Mouse (Mus musculus): ENCODE results near the gene Rxrb. TPM values are rescaled to one million over a fixed set of nuclear protein-coding genes. Genes with fewer than 3 reads are reported as not detected.

Gene Rxrb
- total and polyA plus RNA-seq, 2 experiments from 2014 or later = 28.4 to 29.4 TPM

DNA sequence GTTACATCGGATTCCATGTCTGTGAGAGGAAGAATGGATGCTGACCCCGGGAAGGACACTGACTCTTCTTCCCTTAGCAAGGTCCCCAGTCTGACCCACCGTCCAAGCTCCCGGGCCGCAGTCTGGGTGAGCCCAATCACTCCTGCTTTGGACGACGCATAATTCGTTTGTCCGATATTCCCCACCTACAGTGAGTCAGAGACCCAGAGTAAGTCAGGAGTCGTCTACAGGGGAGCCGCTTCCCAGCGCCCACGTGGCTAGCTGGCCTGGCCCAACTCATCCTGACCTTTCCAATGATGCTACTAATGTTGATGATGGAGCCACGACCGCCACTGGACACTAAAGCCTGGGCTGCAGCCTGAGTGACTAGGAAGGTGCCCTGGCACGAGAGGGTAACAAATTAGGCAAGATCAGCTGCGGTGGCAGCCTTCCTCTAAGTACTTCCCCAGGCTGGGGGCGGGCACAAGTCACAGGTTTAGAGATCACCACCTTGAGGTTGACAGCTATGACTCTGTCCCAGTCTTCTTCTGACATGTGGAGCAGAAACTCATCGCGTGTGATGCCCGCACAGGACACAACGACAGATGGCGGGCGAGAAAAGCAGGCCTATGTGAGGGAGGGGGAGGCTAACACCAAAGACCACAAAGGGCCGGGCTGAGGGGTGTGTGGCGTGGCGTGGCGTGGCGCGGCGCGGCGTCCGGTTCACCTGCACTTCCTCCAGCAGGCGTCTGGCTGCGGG is 4.5 kb upstream of the Rxrb start:
- Histone ChIP-seq H3K27ac (ENCODE audit: low read depth) (peak overlapping the region; percentile 69), H3K27me3 (ENCODE audit: control insufficient read depth, insufficient read depth, low read length) (no peaks in the 10 kb centered on the region), H3K9me3 (replicated peaks; ENCODE audit: control insufficient read depth, low read length) (no peaks in the 10 kb centered on the region), H3K9ac (replicated peaks; ENCODE audit: low read depth, low read length) (peak overlapping the region; percentile 66), H3K4me2 (ENCODE audit: low read depth, low read length) (peak overlapping the region; percentile 94), H3K4me3 (ENCODE audit: low read depth, low read length) (peak overlapping the region; percentile 67), H3K36me3 (replicated peaks; ENCODE audit: control insufficient read depth, insufficient read depth, low read length) (peaks cover 24% of the 10 kb centered on the region), H3K4me1 (ENCODE audit: control insufficient read depth, insufficient read depth) (peaks cover 35% of the 10 kb centered on the region)
- no peak for DNase-seq (ENCODE audit: low spot score)
- TF ChIP-seq CTCF (IDR thresholded peaks at IDR 0.05; ENCODE audit: low read depth) (no peak), EP300 (IDR thresholded peaks at IDR 0.05; ENCODE audit: low read depth) (no peak)
- WGBS = 14% methylated on average over 36 of the region's 36 CpGs
- ATAC-seq (ENCODE audit: insufficient read depth, low read depth) = no peak

DNA sequence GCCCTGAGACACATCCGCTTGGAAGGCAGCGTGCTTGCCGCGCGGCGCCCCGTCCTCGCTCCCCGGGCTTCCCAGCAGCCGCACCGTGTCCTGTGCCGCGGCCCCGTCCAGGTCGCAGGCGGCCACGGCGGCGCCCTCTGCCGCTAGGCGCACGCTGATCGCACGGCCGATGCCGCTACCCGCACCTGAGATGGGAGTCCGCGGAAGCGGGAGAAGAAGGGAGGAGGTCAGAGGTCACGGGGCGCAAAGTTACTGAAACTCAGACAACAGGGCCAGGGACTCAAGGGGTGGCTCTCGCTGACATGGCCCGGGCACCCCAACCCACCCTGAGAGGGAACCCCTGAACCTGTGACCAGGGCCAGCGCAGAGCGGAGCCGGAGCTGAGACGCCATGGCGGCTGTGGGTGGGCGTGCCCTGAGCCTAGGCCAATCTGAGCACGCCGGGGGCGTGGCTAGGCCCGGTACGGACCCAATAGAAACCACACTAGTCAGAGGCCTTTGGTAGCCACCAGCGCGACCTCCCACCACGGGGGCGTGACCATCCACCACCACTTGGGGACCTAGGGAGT is 3.9 kb upstream of the Rxrb start, which contains the start of gene H2-Ke6:
H2-Ke6 (minus strand) TSS at position 405 of the 568 bp plus-strand sequence.
- no peaks in the 10 kb centered on the region for H3K27me3 ChIP-seq (ENCODE audit: control insufficient read depth, insufficient read depth, low read length)
- WGBS = under 1% methylated on average over 49 of the region's 49 CpGs
- peaks cover 19% of the 10 kb centered on the region for H3K36me3 ChIP-seq (replicated peaks; ENCODE audit: control insufficient read depth, insufficient read depth, low read length)
- H3K27ac ChIP-seq (ENCODE audit: low read depth) = peak within 1 kb of the TSS; percentile 69
- DNase-seq (ENCODE audit: low spot score) = peak; percentile 87
- H3K4me1 ChIP-seq (ENCODE audit: control insufficient read depth, insufficient read depth) = peaks cover 39% of the 10 kb centered on the region
- peak; percentile 65 for ATAC-seq (ENCODE audit: insufficient read depth, low read depth)
- H3K4me3 ChIP-seq (ENCODE audit: low read depth, low read length) = peak within 1 kb of the TSS; percentile 67
- no peak; the same call in 1 of the 2 replicates for TF ChIP-seq CTCF (IDR thresholded peaks at IDR 0.05; ENCODE audit: low read depth)
- no peak for TF ChIP-seq EP300 (IDR thresholded peaks at IDR 0.05; ENCODE audit: low read depth)
- H3K4me2 ChIP-seq (ENCODE audit: low read depth, low read length) = peak within 1 kb of the TSS; percentile 94
- H3K9ac ChIP-seq (replicated peaks; ENCODE audit: low read depth, low read length) = peak within 1 kb of the TSS; percentile 66
- no peaks in the 10 kb centered on the region for H3K9me3 ChIP-seq (replicated peaks; ENCODE audit: control insufficient read depth, low read length)

DNA sequence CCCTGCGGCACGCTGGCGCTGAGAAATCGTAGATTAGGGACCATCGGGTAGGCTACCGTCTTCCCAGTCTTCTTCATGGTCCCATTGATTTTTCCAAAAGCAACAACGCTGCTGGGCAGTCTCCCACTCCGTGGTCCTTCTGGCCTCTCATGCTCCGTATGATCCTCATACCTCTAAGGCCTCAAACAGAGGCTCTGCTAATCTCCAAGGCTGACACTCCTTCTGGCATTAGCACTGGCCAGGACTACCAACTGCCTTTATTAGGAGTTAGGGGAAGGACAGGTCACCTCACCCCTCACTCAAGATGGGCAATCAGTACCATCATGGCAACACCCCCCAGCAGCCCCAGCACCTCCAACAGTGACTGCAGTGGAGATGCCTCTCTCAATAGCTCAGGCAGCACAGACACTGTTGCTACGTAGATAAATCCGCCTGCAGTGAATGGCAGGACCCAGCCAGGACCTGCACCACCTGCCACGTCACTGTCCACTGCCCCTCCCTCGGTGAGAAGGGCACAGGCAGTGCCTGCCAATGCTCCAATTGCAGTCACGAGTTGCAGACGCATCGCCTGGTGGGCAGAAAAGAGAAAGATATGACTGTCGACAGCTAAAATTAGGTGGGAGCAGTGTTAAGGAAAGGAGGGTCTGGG is 3.0 kb upstream of the Rxrb start:
- no peak overlapping the region for H3K27ac ChIP-seq (ENCODE audit: low read depth)
- no peak overlapping the region for H3K9ac ChIP-seq (replicated peaks; ENCODE audit: low read depth, low read length)
- H3K36me3 ChIP-seq (replicated peaks; ENCODE audit: control insufficient read depth, insufficient read depth, low read length) = peaks cover 17% of the 10 kb centered on the region
- no peaks in the 10 kb centered on the region for H3K27me3 ChIP-seq (ENCODE audit: control insufficient read depth, insufficient read depth, low read length)
- no peak for TF ChIP-seq EP300 (IDR thresholded peaks at IDR 0.05; ENCODE audit: low read depth)
- no peak for TF ChIP-seq CTCF (IDR thresholded peaks at IDR 0.05; ENCODE audit: low read depth)
- H3K4me3 ChIP-seq (ENCODE audit: low read depth, low read length) = no peak overlapping the region
- no peaks in the 10 kb centered on the region for H3K9me3 ChIP-seq (replicated peaks; ENCODE audit: control insufficient read depth, low read length)
- 67% methylated on average over 17 of the region's 17 CpGs for WGBS
- DNase-seq (ENCODE audit: low spot score) = no peak
- ATAC-seq (ENCODE audit: insufficient read depth, low read depth) = no peak
- H3K4me1 ChIP-seq (ENCODE audit: control insufficient read depth, insufficient read depth) = peaks cover 43% of the 10 kb centered on the region
- H3K4me2 ChIP-seq (ENCODE audit: low read depth, low read length) = no peak overlapping the region

DNA sequence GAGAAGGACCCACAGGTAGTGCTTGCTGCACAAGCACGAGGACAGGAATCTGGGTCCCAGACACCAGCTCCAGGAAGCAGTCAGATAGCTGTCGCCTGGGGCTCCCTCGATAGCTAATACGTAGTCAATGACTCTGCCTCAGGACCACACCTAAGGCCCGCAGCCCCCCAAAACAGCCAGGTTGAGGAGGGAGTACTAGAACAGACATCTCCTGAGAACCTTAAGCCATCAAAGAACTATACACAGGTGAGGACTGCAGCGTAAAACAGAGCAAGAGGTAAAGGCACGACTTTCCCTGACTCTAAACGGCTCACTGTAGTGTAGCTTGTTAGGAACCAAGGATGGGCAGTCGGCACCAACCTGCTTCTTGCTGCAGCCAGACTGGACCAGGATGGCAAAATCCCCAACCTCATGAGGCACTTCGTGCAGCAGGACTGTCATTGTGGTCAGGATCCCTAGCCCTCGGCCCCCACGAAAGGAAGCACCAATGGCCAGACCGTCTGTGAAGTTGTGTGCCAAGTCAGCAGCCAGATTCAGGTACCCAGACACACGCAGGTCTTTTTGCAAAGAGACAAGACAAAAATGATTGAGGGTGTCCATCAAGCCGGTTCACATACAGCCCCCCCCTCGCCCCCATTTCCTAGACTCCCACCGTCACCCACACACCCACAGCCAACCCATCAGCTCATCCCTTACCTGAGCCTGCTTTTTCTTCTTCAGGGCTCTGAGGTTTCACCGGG is 2.3 kb upstream of the Rxrb start:
- Histone ChIP-seq H3K27ac (ENCODE audit: low read depth) (no peak overlapping the region), H3K4me1 (ENCODE audit: control insufficient read depth, insufficient read depth) (peaks cover 37% of the 10 kb centered on the region)
- ATAC-seq (ENCODE audit: insufficient read depth, low read depth) = no peak

More for the DNA sequence above, 2.3 kb upstream of the Rxrb start:
- H3K4me2 ChIP-seq (ENCODE audit: low read depth, low read length) = 0 out of 2 replicates have a peak overlapping the region, but pooled peaks have one; percentile 85
- peak overlapping the region; percentile 63; the same call in 1 of the 2 replicates for H3K4me3 ChIP-seq (ENCODE audit: low read depth, low read length)
- H3K9ac ChIP-seq (replicated peaks; ENCODE audit: low read depth, low read length) = no peak overlapping the region
- no peaks in the 10 kb centered on the region for H3K9me3 ChIP-seq (replicated peaks; ENCODE audit: control insufficient read depth, low read length)
- peaks cover 20% of the 10 kb centered on the region for H3K36me3 ChIP-seq (replicated peaks; ENCODE audit: control insufficient read depth, insufficient read depth, low read length)
- TF ChIP-seq CTCF (IDR thresholded peaks at IDR 0.05; ENCODE audit: low read depth) (no peak), EP300 (IDR thresholded peaks at IDR 0.05; ENCODE audit: low read depth) (no peak)
- no peaks in the 10 kb centered on the region for H3K27me3 ChIP-seq (ENCODE audit: control insufficient read depth, insufficient read depth, low read length)
- WGBS = 81% methylated on average over 18 of the region's 18 CpGs
- no peak for DNase-seq (ENCODE audit: low spot score)
